Mouse (Mus musculus) small intestine, adult 10 weeks (tissue): ENCODE data around the gene Heatr6. TPM values are rescaled to one million over a fixed set of nuclear protein-coding genes. Genes with fewer than 3 reads are reported as not detected.

ENCODE experiments used
- polyA plus RNA-seq: library from polyadenylated mRNA; stranded (reverse); fragments of 350-450 nt; fragmentation: Illumina TruSeq; extraction: RNeasy Lipid Tissue Mini Kit (QIAGEN cat#74804); gene quantifications from one replicate; pipeline ENCODE4 v1.2.3, GENCODE M21; 2014; ENCODE audit warnings: low replicate concordance

Gene Heatr6
- 6.8 TPM for polyA plus RNA-seq

DNA sequence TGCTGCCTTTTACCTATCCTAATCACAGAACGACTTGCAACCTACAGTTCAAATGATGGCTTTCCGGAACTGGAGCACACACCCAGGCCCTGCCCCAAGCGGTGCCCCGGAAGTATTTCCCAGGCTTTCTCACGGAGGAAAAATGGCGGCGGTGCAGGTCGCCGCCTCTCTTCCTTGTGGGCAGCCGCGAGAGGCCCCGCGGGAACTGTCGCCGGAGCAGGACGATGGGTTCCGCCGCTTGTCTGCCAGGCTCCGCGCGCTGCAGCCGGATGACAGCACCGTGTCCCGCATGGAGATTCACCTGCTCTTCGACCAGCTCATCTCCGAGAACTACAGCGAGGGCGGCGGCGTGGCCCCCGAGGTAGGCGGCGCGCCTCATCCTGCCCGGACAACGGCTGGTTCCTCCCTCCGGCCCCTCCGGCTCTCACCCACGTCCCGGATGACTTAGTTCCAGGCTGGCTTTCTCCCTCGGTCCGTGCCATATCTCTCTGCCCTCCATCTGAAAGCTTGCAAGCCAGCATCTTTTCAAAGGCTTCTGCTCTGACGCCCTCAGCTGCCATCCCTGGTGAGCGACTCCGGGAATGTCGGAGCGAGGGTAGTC, at the start of gene Heatr6:
TSS of gene Heatr6 (plus strand) at position 116 of the 601 bp plus-strand sequence.

DNA sequence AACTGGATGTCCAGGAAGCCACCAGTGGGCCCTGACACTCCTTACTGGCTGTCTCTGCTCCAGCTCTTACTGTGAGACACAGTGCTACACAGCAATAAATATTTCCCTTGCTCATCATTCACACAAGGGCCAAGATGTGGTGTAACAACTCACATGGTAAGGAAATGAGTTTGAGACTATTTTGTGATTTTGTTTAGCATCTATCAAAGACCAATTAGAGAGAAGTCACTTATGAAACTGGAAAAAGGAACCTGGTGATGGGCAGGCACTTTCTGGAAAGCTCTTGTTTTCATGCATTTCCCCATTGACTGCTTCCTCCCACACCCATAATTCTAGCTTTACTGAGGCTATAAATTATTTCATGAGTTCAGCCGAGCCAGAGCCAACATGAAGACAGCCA, 49.8 kb upstream of the Heatr6 start, which contains the start of gene Wfdc17:
TSS of gene Wfdc17 (plus strand) at position 287 of the 400 bp plus-strand sequence.

DNA sequence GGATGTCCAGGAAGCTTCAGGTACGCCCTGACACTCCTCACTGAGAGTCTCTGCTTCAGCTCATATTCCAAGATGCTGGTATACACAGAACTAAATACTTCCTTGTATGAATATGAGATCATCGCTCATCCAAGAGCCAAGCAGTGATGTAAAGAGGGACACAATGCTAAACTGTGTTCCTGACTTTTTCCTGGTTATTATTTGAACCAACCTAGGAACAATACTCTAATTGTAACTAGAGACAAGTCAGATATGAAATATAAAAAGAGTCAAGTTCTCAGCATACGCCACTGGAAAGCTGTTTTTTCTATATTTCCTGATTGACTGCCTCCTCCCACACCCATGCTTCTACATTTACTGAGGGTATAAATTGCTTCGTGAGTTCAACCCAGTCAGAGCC, 44.8 kb upstream of the Heatr6 start, which contains the start of gene Wfdc18:
TSS of gene Wfdc18 (plus strand) at position 301 of the 400 bp plus-strand sequence.

DNA sequence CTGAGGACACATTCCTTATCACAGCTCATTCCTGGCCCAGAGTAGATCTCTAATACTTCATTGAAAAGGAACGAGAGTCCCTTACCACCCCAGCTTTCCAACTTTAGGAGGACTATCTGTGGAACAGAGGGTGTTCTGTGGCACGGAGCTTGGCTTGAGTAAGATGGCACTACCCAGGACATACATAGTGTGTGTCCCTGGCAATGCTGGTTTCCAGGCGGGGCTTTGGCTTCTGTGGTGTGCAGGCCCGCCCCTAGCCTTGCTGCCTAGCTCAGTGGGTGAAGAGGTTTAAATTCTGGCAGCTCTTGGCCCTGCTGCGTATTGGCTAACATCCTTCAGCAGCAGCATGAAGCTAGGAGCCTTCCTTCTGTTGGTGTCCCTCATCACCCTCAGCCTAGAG, 6.8 kb upstream of the Heatr6 start, which contains the start of gene Wfdc21:
TSS of gene Wfdc21 (plus strand) at position 260 of the 400 bp plus-strand sequence.

Other genes starting within 250 kb of the Heatr6 start
- gene Heatr9, start 231.5 kb upstream of the Heatr6 start, polyA plus RNA-seq, result not detected
- gene Ccl5, start 223.2 kb upstream of the Heatr6 start, polyA plus RNA-seq, result 15.4 TPM
- 20.5 TPM for gene Ccl9, start 175.1 kb upstream of the Heatr6 start, polyA plus RNA-seq
- 311 TPM for gene Ccl6, start 160.6 kb upstream of the Heatr6 start, polyA plus RNA-seq
- not detected for gene Rpl9-ps1, start 108.1 kb upstream of the Heatr6 start, polyA plus RNA-seq
- 1.9 TPM for gene Ccl3, start 104.3 kb upstream of the Heatr6 start, polyA plus RNA-seq
- gene Ccl4, start 91.1 kb upstream of the Heatr6 start, polyA plus RNA-seq, result not detected
- gene Wfdc17, start 49.7 kb upstream of the Heatr6 start, polyA plus RNA-seq, result 24.5 TPM
- not detected for gene Wfdc18, start 44.7 kb upstream of the Heatr6 start, polyA plus RNA-seq
- gene Wfdc21, start 6.8 kb upstream of the Heatr6 start, polyA plus RNA-seq, result 5.0 TPM
- gene Hnf1b, start 96.4 kb downstream of the Heatr6 start, polyA plus RNA-seq, result 6.3 TPM
- gene Ddx52, start 188.4 kb downstream of the Heatr6 start, polyA plus RNA-seq, result 47.5 TPM
- gene Synrg, start 210.7 kb downstream of the Heatr6 start, polyA plus RNA-seq, result 11.4 TPM